Mouse (Mus musculus) kidney, embryonic 14.5 days (tissue): ENCODE measurements at regions not wholly inside any gene's neighbourhood (a gene's known extent, or its start where the extent isn't known, plus 50 kb on each side); places are given as distances from the start of the nearest gene placed in this dataset.
"Not testable (repeated sequence)": the region's sequence is repeated elsewhere in the genome, so short reads cannot be mapped to it uniquely, and the experiment has no call there.

Experiments
- ATAC-seq: fragments of 200-750 bp; cut with Nextera tagmentation; 2 replicates; pipeline ENCODE4 v1.8.0; 2017; ENCODE audit warnings: moderate number of reproducible peaks, mild to moderate bottlenecking, moderate TSS enrichment, moderate library complexity; ENCODE audit not compliant: low FRiP score, low TSS enrichment
- H3K27ac ChIP-seq: fragments of 300-500 bp; sonication (generic); 2 replicates; pipeline ENCODE4 v1.5.1; 2014; ENCODE audit warnings: low read depth, mild to moderate bottlenecking, low read length, moderate library complexity, mixed read lengths
- H3K27me3 ChIP-seq: fragments of 300-500 bp; sonication (generic); 2 replicates; pipeline ENCODE4 v1.6.1; 2014; ENCODE audit warnings: mild to moderate bottlenecking, low read length; ENCODE audit not compliant: control insufficient read depth, insufficient read depth
- H3K36me3 ChIP-seq: fragments of 300-500 bp; sonication (generic); 2 replicates; pipeline ENCODE4 v1.6.1; 2014; ENCODE audit warnings: low read length, mixed read lengths; ENCODE audit not compliant: control insufficient read depth, insufficient read depth
- H3K4me1 ChIP-seq: fragments of 300-500 bp; sonication (generic); 2 replicates; pipeline ENCODE4 v1.6.1; 2014; ENCODE audit warnings: low read length, mixed read lengths; ENCODE audit not compliant: control insufficient read depth, insufficient read depth
- H3K4me2 ChIP-seq: fragments of 300-500 bp; sonication (generic); replicated peaks from 2 replicates; pipeline ENCODE4 v1.6.1; 2014; ENCODE audit warnings: low read depth, mild to moderate bottlenecking, low read length
- H3K4me3 ChIP-seq: fragments of 300-500 bp; sonication (generic); 2 replicates; pipeline ENCODE4 v1.5.1; 2014; ENCODE audit warnings: mild to moderate bottlenecking, low read length
- H3K9ac ChIP-seq: fragments of 300-500 bp; sonication (generic); 2 replicates; pipeline ENCODE4 v1.6.1; 2014; ENCODE audit warnings: low read depth, mild to moderate bottlenecking, low read length, moderate library complexity
- H3K9me3 ChIP-seq: fragments of 300-500 bp; sonication (generic); 2 replicates; pipeline ENCODE4 v1.6.1; 2016; ENCODE audit warnings: low read length; ENCODE audit not compliant: control insufficient read depth
- WGBS: fragments of 180-500 bp; shearing (Covaris S2); extraction: QIAGEN DNeasy Blood & Tissue Kit; methylation state at CpG from one replicate; pipeline ENCODE4 v1.1.7; 2014; 5-methylcytosine and 5-hydroxymethylcytosine counted together

- not testable (repeated sequence) for H3K9me3 ChIP-seq, H3K27me3 ChIP-seq, H3K36me3 ChIP-seq, H3K4me2 ChIP-seq, H3K9ac ChIP-seq, H3K4me3 ChIP-seq, H3K4me1 ChIP-seq, ATAC-seq, H3K27ac ChIP-seq
Observed at GRCm38 (mm10) chr16:42412031-42412430, 71.6 kb upstream of the Gap43 start.

- H3K4me1 ChIP-seq: no peaks in the 10 kb centered on the region
- H3K27ac ChIP-seq: no peak overlapping the region
- no peaks in the 10 kb centered on the region for H3K27me3 ChIP-seq
- no peaks in the 10 kb centered on the region for H3K9me3 ChIP-seq
- no peaks in the 10 kb centered on the region for H3K36me3 ChIP-seq
- 90% methylated on average over 1 of the region's 1 CpGs for WGBS
- H3K4me3 ChIP-seq: no peak overlapping the region
- H3K9ac ChIP-seq: no peak overlapping the region
- no peak for ATAC-seq
- H3K4me2 ChIP-seq: no peak overlapping the region
Observed at GRCm38 (mm10) chr16:42396596-42396995, 56.1 kb upstream of the Gap43 start.
